Mouse (Mus musculus) limb, embryonic 11.5 days (tissue): ENCODE measurements around the gene Susd1. TPM values are rescaled to one million over a fixed set of nuclear protein-coding genes. Genes with fewer than 3 reads are reported as not detected.

Experiments used
- ATAC-seq: fragments of 200-750 bp; cut with Nextera tagmentation; 2 replicates; pipeline ENCODE4 v1.8.0; 2017; ENCODE audit warnings: low read depth; ENCODE audit not compliant: insufficient number of reproducible peaks, low FRiP score, low TSS enrichment
- DNase-seq: peaks from one replicate; pipeline ENCODE4 v3.0.0-alpha.2; 2015; ENCODE audit warnings: low spot score
- H3K27ac ChIP-seq: fragments of 300-500 bp; sonication (generic); replicated peaks from 2 replicates; pipeline ENCODE4 v1.5.1; 2014; ENCODE audit warnings: low read depth, mild to moderate bottlenecking, low read length
- H3K27me3 ChIP-seq: fragments of 300-500 bp; sonication (generic); 2 replicates; pipeline ENCODE4 v1.6.1; 2014; ENCODE audit warnings: mild to moderate bottlenecking, low read length, mixed read lengths; ENCODE audit not compliant: control insufficient read depth, insufficient read depth
- H3K36me3 ChIP-seq: fragments of 300-500 bp; sonication (generic); 2 replicates; pipeline ENCODE4 v1.6.1; 2014; ENCODE audit warnings: mild to moderate bottlenecking, low read length, moderate library complexity, mixed read lengths; ENCODE audit not compliant: control insufficient read depth, insufficient read depth
- H3K4me1 ChIP-seq: fragments of 300-500 bp; sonication (generic); 2 replicates; pipeline ENCODE4 v1.6.1; 2014; ENCODE audit warnings: low read length, mixed read lengths; ENCODE audit not compliant: control insufficient read depth, insufficient read depth
- H3K4me2 ChIP-seq: fragments of 300-500 bp; sonication (generic); 2 replicates; pipeline ENCODE4 v1.6.1; 2014; ENCODE audit warnings: low read depth, mild to moderate bottlenecking, moderate library complexity; ENCODE audit not compliant: severe bottlenecking
- H3K4me3 ChIP-seq: fragments of 300-500 bp; sonication (generic); 2 replicates; pipeline ENCODE4 v1.5.1; 2014; ENCODE audit warnings: low read depth, low read length
- H3K9ac ChIP-seq: fragments of 300-500 bp; sonication (generic); 2 replicates; pipeline ENCODE4 v1.6.1; 2014; ENCODE audit warnings: mild to moderate bottlenecking, low read length
- H3K9me3 ChIP-seq: fragments of 300-500 bp; sonication (generic); 2 replicates; pipeline ENCODE4 v1.6.1; 2016; ENCODE audit warnings: low read length; ENCODE audit not compliant: control insufficient read depth
- WGBS: fragments of 180-500 bp; shearing (Covaris S2); extraction: QIAGEN DNeasy Blood & Tissue Kit; methylation state at CpG from one replicate; pipeline ENCODE4 v1.1.7; 2014; 5-methylcytosine and 5-hydroxymethylcytosine counted together
- polyA plus RNA-seq: library from polyadenylated mRNA; unstranded; fragments of >200 nt; fragmentation: Nextera tagmentation; extraction: Ambion mirVana; gene quantifications from 2 replicates; pipeline ENCODE4 v1.2.1, GENCODE M21; 2014

The Susd1 gene
- polyA plus RNA-seq, 1 experiment from 2014 or later = 0.99 TPM

DNA sequence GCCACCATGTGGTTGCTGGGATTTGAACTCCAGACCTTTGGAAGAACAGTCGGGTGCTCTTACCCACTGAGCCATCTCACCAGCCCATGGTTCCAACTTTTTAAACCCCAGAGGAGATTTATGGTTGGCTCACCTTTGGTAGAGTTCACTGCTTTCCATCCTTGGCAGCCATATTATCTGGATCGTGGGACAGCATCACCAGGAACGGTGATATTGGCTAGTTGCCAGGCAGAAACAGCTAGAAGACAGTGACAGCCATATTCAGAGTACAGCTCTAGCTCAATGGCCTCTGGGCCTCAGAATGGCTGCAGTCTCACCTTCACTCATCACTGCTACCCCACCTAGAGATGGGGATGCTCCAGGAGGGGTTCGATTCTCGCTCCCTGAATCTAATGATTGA, 159.3 kb downstream of the Susd1 start:
- no peak overlapping the region for H3K9ac ChIP-seq
- 0 out of 2 replicates have a peak, but pooled peaks cover 3% of the 10 kb centered on the region for H3K9me3 ChIP-seq
- H3K4me2 ChIP-seq = no peak overlapping the region
- no peaks in the 10 kb centered on the region for H3K36me3 ChIP-seq
- no peak for ATAC-seq
- H3K4me1 ChIP-seq = no peaks in the 10 kb centered on the region
- H3K27me3 ChIP-seq = no peaks in the 10 kb centered on the region
- 94% methylated on average over 5 of the region's 5 CpGs for WGBS
- DNase-seq = no peak
- no peak overlapping the region for H3K4me3 ChIP-seq
- H3K27ac ChIP-seq = no peak overlapping the region

DNA sequence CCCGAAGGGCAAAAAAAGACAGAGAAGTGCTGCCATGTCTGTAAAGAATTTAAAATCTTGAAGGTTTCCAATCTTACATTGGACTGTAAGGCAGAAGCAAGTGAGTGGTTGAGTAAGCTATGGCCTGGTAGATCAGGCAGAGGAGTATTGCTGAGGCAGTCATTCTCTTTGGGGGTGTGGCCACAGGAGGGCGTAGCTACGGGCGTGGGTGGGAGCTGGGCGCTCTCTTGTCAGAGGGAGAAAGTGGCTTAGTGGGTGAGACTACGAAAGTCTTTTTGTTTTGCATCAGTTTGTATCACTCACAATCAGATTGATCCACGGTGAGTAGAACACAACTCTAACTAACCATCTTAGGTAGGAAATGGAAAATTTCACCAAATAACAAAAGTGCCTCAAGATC, 160.0 kb downstream of the Susd1 start:
- Histone ChIP-seq H3K4me3 (no peak overlapping the region), H3K36me3 (no peaks in the 10 kb centered on the region), H3K9me3 (no peaks in the 10 kb centered on the region), H3K27me3 (no peaks in the 10 kb centered on the region), H3K4me1 (no peaks in the 10 kb centered on the region), H3K4me2 (no peak overlapping the region), H3K9ac (no peak overlapping the region), H3K27ac (no peak overlapping the region)
- WGBS = 85% methylated on average over 7 of the region's 7 CpGs
- DNase-seq (no peak), ATAC-seq (no peak)

DNA sequence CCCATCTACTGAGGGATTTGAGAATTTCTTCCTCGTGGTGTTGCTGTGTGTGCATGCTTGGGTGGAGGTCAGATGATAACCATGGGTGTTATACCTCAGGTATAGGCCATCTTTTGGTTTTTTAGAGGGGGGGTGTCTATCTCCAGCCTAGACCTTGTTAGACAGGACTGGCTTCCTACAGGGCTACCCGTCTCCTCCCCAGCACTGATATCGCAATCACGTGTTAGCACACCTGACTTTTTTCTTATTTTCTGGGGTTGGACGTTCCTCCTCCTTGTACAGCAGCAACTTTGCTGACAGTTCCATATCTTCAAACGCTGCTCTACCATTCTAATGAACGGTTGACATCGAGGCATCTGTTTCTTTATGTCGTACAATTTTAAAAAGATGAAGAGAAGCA, 160.5 kb downstream of the Susd1 start:
- 91% methylated on average over 9 of the region's 9 CpGs for WGBS
- Histone ChIP-seq H3K4me1 (no peaks in the 10 kb centered on the region), H3K9ac (no peak overlapping the region), H3K27ac (no peak overlapping the region), H3K27me3 (no peaks in the 10 kb centered on the region), H3K36me3 (no peaks in the 10 kb centered on the region), H3K9me3 (no peaks in the 10 kb centered on the region), H3K4me2 (no peak overlapping the region), H3K4me3 (no peak overlapping the region)
- ATAC-seq = no peak
- DNase-seq = no peak

- no peak overlapping the region for H3K9ac ChIP-seq
These were observed 162.5 kb downstream of the Susd1 start for GRCm38 (mm10) chr4:59275956-59276355.

DNA sequence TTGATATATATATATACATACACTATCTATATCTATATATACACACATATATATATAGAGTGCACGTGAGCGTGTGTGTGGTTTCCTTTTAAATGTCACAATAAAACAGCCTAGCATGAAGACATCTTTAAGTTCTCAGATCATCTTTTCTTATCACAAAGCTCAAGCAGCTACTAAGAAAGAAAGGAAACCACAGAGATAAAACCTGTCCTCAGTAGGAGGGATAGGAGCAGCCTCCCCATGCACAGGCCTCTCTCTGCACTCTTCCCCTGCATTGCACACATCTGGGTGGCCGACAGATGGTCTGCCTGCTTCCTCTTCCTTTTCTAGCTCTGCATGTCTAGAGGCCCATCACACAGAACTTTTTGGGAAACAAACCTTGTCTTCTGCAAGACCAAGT, 162.9 kb downstream of the Susd1 start:
- no peaks in the 10 kb centered on the region for H3K36me3 ChIP-seq
- no peaks in the 10 kb centered on the region for H3K27me3 ChIP-seq
- no peaks in the 10 kb centered on the region for H3K9me3 ChIP-seq
- WGBS = 84% methylated on average over 3 of the region's 3 CpGs
- no peak overlapping the region for H3K9ac ChIP-seq
- no peak overlapping the region for H3K4me2 ChIP-seq
- H3K27ac ChIP-seq = no peak overlapping the region
- no peaks in the 10 kb centered on the region for H3K4me1 ChIP-seq
- ATAC-seq (no peak), DNase-seq (no peak)
- no peak overlapping the region for H3K4me3 ChIP-seq

More at GRCm38 (mm10) chr4:59275956-59276355, 162.5 kb downstream of the Susd1 start:
- Histone ChIP-seq H3K4me2 (no peak overlapping the region), H3K27me3 (no peaks in the 10 kb centered on the region), H3K4me3 (no peak overlapping the region), H3K9me3 (no peaks in the 10 kb centered on the region), H3K36me3 (no peaks in the 10 kb centered on the region), H3K4me1 (no peaks in the 10 kb centered on the region), H3K27ac (no peak overlapping the region)
- 86% methylated on average over 2 of the region's 2 CpGs for WGBS
- ATAC-seq (no peak), DNase-seq (no peak)

GRCm38 (mm10) chr4:59274136-59274535, 164.3 kb downstream of the Susd1 start:
- Histone ChIP-seq H3K27me3 (no peaks in the 10 kb centered on the region), H3K4me2 (no peak overlapping the region), H3K4me3 (no peak overlapping the region), H3K36me3 (no peaks in the 10 kb centered on the region), H3K27ac (no peak overlapping the region), H3K4me1 (no peaks in the 10 kb centered on the region), H3K9me3 (no peaks in the 10 kb centered on the region), H3K9ac (no peak overlapping the region)
- WGBS = 84% methylated on average over 4 of the region's 4 CpGs
- DNase-seq = no peak
- no peak for ATAC-seq

DNA sequence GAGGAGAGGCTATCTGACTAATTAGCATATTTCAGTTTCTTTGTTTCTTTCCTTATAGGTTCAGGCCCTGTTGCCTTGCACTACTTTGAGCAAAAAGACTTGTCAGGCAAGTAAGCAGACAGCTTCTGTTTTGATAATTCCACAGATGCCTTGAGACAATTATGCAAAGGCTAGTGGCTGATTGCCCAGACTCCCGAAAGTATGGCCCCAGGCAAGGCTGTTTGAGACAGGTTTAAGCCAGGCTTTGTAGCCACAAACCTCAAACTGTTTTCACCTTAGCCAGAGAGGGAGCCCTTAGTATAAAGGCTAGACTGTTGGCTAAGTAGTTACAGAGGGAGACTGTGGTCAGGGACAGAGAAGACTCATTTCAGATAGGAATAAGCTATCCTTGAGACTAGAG, 165.1 kb downstream of the Susd1 start:
- Histone ChIP-seq H3K4me3 (no peak overlapping the region), H3K9ac (no peak overlapping the region), H3K36me3 (no peaks in the 10 kb centered on the region), H3K4me2 (no peak overlapping the region), H3K27ac (no peak overlapping the region), H3K27me3 (no peaks in the 10 kb centered on the region), H3K4me1 (no peaks in the 10 kb centered on the region), H3K9me3 (no peaks in the 10 kb centered on the region)
- ATAC-seq (no peak), DNase-seq (peak; percentile 37)
- WGBS = 23% methylated on average over 1 of the region's 1 CpGs

- 95% methylated on average over 5 of the region's 5 CpGs for WGBS
- H3K9me3 ChIP-seq = no peaks in the 10 kb centered on the region
- H3K27ac ChIP-seq = no peak overlapping the region
- no peak overlapping the region for H3K9ac ChIP-seq
- no peaks in the 10 kb centered on the region for H3K27me3 ChIP-seq
- H3K4me2 ChIP-seq = no peak overlapping the region
- H3K36me3 ChIP-seq = no peaks in the 10 kb centered on the region
- DNase-seq (no peak), ATAC-seq (no peak)
- no peak overlapping the region for H3K4me3 ChIP-seq
- H3K4me1 ChIP-seq = no peaks in the 10 kb centered on the region
These were observed 172.8 kb downstream of the Susd1 start for GRCm38 (mm10) chr4:59265631-59266030.

DNA sequence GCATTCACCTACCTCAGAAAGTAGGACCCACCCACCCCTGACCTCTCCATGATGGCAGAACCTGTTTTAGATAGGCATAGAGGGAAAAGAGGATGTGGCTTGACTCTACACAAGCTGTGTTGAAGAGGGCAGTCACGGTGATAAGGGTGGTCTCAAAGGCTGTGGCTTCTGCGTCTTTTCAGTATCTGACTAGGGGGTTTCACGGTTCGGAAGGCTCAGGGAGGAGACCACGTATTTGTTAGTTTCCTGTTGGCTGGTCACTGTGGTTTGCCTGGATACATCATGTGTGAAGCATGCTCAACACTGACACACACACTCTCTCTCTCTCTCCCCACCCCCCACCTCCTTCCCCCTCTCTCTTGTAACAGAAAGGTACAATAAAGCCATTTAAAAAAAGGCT, 173.3 kb downstream of the Susd1 start:
- Histone ChIP-seq H3K9me3 (no peaks in the 10 kb centered on the region), H3K4me3 (no peak overlapping the region), H3K36me3 (no peaks in the 10 kb centered on the region), H3K4me1 (no peaks in the 10 kb centered on the region), H3K9ac (no peak overlapping the region), H3K4me2 (no peak overlapping the region), H3K27me3 (no peaks in the 10 kb centered on the region), H3K27ac (no peak overlapping the region)
- no peak for ATAC-seq
- 94% methylated on average over 5 of the region's 5 CpGs for WGBS
- DNase-seq = no peak
